Mouse (Mus musculus) kidney, embryonic 16.5 days (tissue): Measurements from ENCODE around the gene Dusp28. TPM values are rescaled to one million over a fixed set of nuclear protein-coding genes. Genes with fewer than 3 reads are reported as not detected.

Experiments
- ATAC-seq: fragments of 200-750 bp; cut with Nextera tagmentation; 2 replicates; pipeline ENCODE4 v1.8.0; 2017; ENCODE audit warnings: moderate TSS enrichment; ENCODE audit not compliant: low FRiP score, low TSS enrichment
- H3K27ac ChIP-seq: fragments of 300-500 bp; sonication (generic); 2 replicates; pipeline ENCODE4 v1.5.1; 2014; ENCODE audit warnings: low read length
- H3K27me3 ChIP-seq: fragments of 300-500 bp; sonication (generic); 2 replicates; pipeline ENCODE4 v1.6.1; 2014; ENCODE audit warnings: low read length, control low read depth, mixed read lengths; ENCODE audit not compliant: insufficient read depth
- H3K36me3 ChIP-seq: fragments of 300-500 bp; sonication (generic); 2 replicates; pipeline ENCODE4 v1.6.1; 2014; ENCODE audit warnings: low read length, control low read depth, mixed read lengths; ENCODE audit not compliant: insufficient read depth
- H3K4me1 ChIP-seq: fragments of 300-500 bp; sonication (generic); 2 replicates; pipeline ENCODE4 v1.6.1; 2014; ENCODE audit warnings: low read length, control low read depth, mixed read lengths; ENCODE audit not compliant: insufficient read depth
- H3K4me2 ChIP-seq: fragments of 300-500 bp; sonication (generic); replicated peaks from 2 replicates; pipeline ENCODE4 v1.6.1; 2014; ENCODE audit warnings: low read depth, low read length
- H3K4me3 ChIP-seq: fragments of 300-500 bp; sonication (generic); 2 replicates; pipeline ENCODE4 v1.5.1; 2014; ENCODE audit warnings: mild to moderate bottlenecking, low read length
- H3K9ac ChIP-seq: fragments of 300-500 bp; sonication (generic); replicated peaks from 2 replicates; pipeline ENCODE4 v1.6.1; 2014; ENCODE audit warnings: low read length
- H3K9me3 ChIP-seq: fragments of 300-500 bp; sonication (generic); 2 replicates; pipeline ENCODE4 v1.6.1; 2016; ENCODE audit warnings: low read length, control low read depth
- WGBS: fragments of 180-500 bp; shearing (Covaris S2); extraction: QIAGEN DNeasy Blood & Tissue Kit; methylation state at CpG from one replicate; pipeline ENCODE4 v1.1.7; 2014; 5-methylcytosine and 5-hydroxymethylcytosine counted together
- polyA plus RNA-seq: library from polyadenylated mRNA; unstranded; fragments of >200 nt; fragmentation: Nextera tagmentation; extraction: Ambion mirVana; gene quantifications from 2 replicates; pipeline ENCODE4 v1.2.1, GENCODE M21; 2015

Dusp28 gene
- polyA plus RNA-seq, 1 experiment from 2014 or later, result 12.3 TPM

- ATAC-seq, result no peak
- no peak overlapping the region for H3K9ac ChIP-seq
- 79% methylated on average over 11 of the region's 11 CpGs for WGBS
- no peak overlapping the region for H3K27ac ChIP-seq
- no peaks in the 10 kb centered on the region for H3K27me3 ChIP-seq
- peaks cover 44% of the 10 kb centered on the region for H3K36me3 ChIP-seq
- H3K4me1 ChIP-seq, result peaks cover 17% of the 10 kb centered on the region
- H3K9me3 ChIP-seq, result no peaks in the 10 kb centered on the region
- no peak overlapping the region for H3K4me3 ChIP-seq
- H3K4me2 ChIP-seq, result no peak overlapping the region
Observed at GRCm38 (mm10) chr1:92914993-92915392, 8.2 kb downstream of the Dusp28 start.

- H3K4me1 ChIP-seq, result peaks cover 11% of the 10 kb centered on the region
- H3K4me3 ChIP-seq, result no peak overlapping the region
- no peaks in the 10 kb centered on the region for H3K27me3 ChIP-seq
- no peaks in the 10 kb centered on the region for H3K9me3 ChIP-seq
- WGBS, result 93% methylated on average over 9 of the region's 9 CpGs
- ATAC-seq, result no peak
- H3K9ac ChIP-seq, result no peak overlapping the region
- peaks cover 50% of the 10 kb centered on the region for H3K36me3 ChIP-seq
- H3K27ac ChIP-seq, result no peak overlapping the region
- H3K4me2 ChIP-seq, result no peak overlapping the region
Observed at GRCm38 (mm10) chr1:92916725-92917124, 9.9 kb downstream of the Dusp28 start.

- ATAC-seq, result no peak
- 97% methylated on average over 11 of the region's 11 CpGs for WGBS
- peaks cover 50% of the 10 kb centered on the region for H3K36me3 ChIP-seq
Observed at GRCm38 (mm10) chr1:92919151-92919550, 12.4 kb downstream of the Dusp28 start.

GRCm38 (mm10) chr1:92919775-92920174 is 13.0 kb downstream of the Dusp28 start:
- no peak overlapping the region for H3K4me2 ChIP-seq
- H3K9me3 ChIP-seq, result no peaks in the 10 kb centered on the region
- H3K27ac ChIP-seq, result no peak overlapping the region
- H3K4me1 ChIP-seq, result no peaks in the 10 kb centered on the region
- no peak overlapping the region for H3K4me3 ChIP-seq
- peaks cover 48% of the 10 kb centered on the region for H3K36me3 ChIP-seq
- no peaks in the 10 kb centered on the region for H3K27me3 ChIP-seq
- 87% methylated on average over 12 of the region's 12 CpGs for WGBS
- H3K9ac ChIP-seq, result no peak overlapping the region
- no peak for ATAC-seq

More at GRCm38 (mm10) chr1:92919151-92919550, 12.4 kb downstream of the Dusp28 start:
- H3K27ac ChIP-seq, result no peak overlapping the region
- H3K4me3 ChIP-seq, result no peak overlapping the region
- no peaks in the 10 kb centered on the region for H3K9me3 ChIP-seq
- H3K9ac ChIP-seq, result no peak overlapping the region
- H3K4me2 ChIP-seq, result no peak overlapping the region
- H3K4me1 ChIP-seq, result no peaks in the 10 kb centered on the region
- no peaks in the 10 kb centered on the region for H3K27me3 ChIP-seq

GRCm38 (mm10) chr1:92920474-92921200 is 13.9 kb downstream of the Dusp28 start:
- H3K36me3 ChIP-seq, result peaks cover 47% of the 10 kb centered on the region
- whole genome bisulfite sequencing, result 86% methylated on average over 7 of the region's 7 CpGs

GRCm38 (mm10) chr1:92921496-92921895 is 14.7 kb downstream of the Dusp28 start:
- ATAC-seq, result no peak
- H3K9me3 ChIP-seq, result no peaks in the 10 kb centered on the region
- H3K27me3 ChIP-seq, result no peaks in the 10 kb centered on the region
- H3K9ac ChIP-seq, result no peak overlapping the region
- H3K4me3 ChIP-seq, result no peak overlapping the region
- no peaks in the 10 kb centered on the region for H3K4me1 ChIP-seq
- H3K36me3 ChIP-seq, result peaks cover 41% of the 10 kb centered on the region
- 81% methylated on average over 4 of the region's 4 CpGs for WGBS
- no peak overlapping the region for H3K27ac ChIP-seq
- H3K4me2 ChIP-seq, result no peak overlapping the region

More at GRCm38 (mm10) chr1:92920474-92921200, 13.9 kb downstream of the Dusp28 start:
- Histone ChIP-seq H3K4me1 (no peaks in the 10 kb centered on the region), H3K9ac (no peak overlapping the region), H3K27ac (no peak overlapping the region), H3K9me3 (no peaks in the 10 kb centered on the region), H3K27me3 (no peaks in the 10 kb centered on the region), H3K4me2 (no peak overlapping the region), H3K4me3 (no peak overlapping the region)
- ATAC-seq, result no peak

- 32% methylated on average over 1 of the region's 1 CpGs for WGBS
- H3K27ac ChIP-seq, result no peak overlapping the region
Observed at GRCm38 (mm10) chr1:92930171-92930706, 23.5 kb downstream of the Dusp28 start.

GRCm38 (mm10) chr1:92933611-92934010 is 26.8 kb downstream of the Dusp28 start:
- Histone ChIP-seq H3K9me3 (peaks cover 5% of the 10 kb centered on the region; the same call in 1 of the 2 replicates), H3K4me3 (peak overlapping the region; percentile 72), H3K36me3 (peaks cover 5% of the 10 kb centered on the region), H3K27ac (peak overlapping the region; percentile 99), H3K27me3 (no peaks in the 10 kb centered on the region), H3K4me1 (peaks cover 27% of the 10 kb centered on the region), H3K9ac (peak overlapping the region; percentile 81), H3K4me2 (peak overlapping the region; percentile 86)
- no peak for ATAC-seq
- 75% methylated on average over 4 of the region's 4 CpGs for WGBS

More at GRCm38 (mm10) chr1:92930171-92930706, 23.5 kb downstream of the Dusp28 start:
- Histone ChIP-seq H3K36me3 (no peaks in the 10 kb centered on the region), H3K9ac (no peak overlapping the region), H3K9me3 (peaks cover 5% of the 10 kb centered on the region; the same call in 1 of the 2 replicates), H3K4me3 (no peak overlapping the region), H3K4me2 (no peak overlapping the region), H3K27me3 (no peaks in the 10 kb centered on the region), H3K4me1 (peaks cover 8% of the 10 kb centered on the region)
- ATAC-seq, result no peak

- H3K4me2 ChIP-seq, result peak within 1 kb of the TSS; percentile 86
- peak within 1 kb of the TSS; percentile 99 for H3K27ac ChIP-seq
- peak within 1 kb of the TSS; percentile 72 for H3K4me3 ChIP-seq
- H3K27me3 ChIP-seq, result no peaks in the 10 kb centered on the region
- WGBS, result under 1% methylated on average over 45 of the region's 45 CpGs
- H3K9me3 ChIP-seq, result peaks cover 5% of the 10 kb centered on the region; the same call in 1 of the 2 replicates
- peak within 1 kb of the TSS; percentile 81 for H3K9ac ChIP-seq
- H3K4me1 ChIP-seq, result peaks cover 27% of the 10 kb centered on the region
- H3K36me3 ChIP-seq, result peaks cover 12% of the 10 kb centered on the region
- ATAC-seq, result peak; percentile 100
Observed at GRCm38 (mm10) chr1:92934182-92934827, 27.5 kb downstream of the Dusp28 start, which contains the start of gene Capn10. Capn10 (plus strand) TSS chr1:92934376.
